Mouse (Mus musculus): ENCODE data around the gene Vmn1r142. TPM values are rescaled to one million over a fixed set of nuclear protein-coding genes. Genes with fewer than 3 reads are reported as not detected.
"Not testable (repeated sequence)": the region's sequence is repeated elsewhere in the genome, so short reads cannot be mapped to it uniquely, and the experiment has no call there.

Vmn1r142 gene
- polyA plus RNA-seq (2014; fragmentation: Nextera tagmentation; extraction: Ambion mirVana), result not detected in 2 replicates

- ATAC-seq (ENCODE audit: low FRiP score); DNase-seq (ENCODE audit: low spot score); H3K4me1 ChIP-seq (replicated peaks; ENCODE audit: control insufficient read depth, insufficient read depth, low read length); H3K27ac ChIP-seq; H3K36me3 ChIP-seq (replicated peaks; ENCODE audit: control insufficient read depth, insufficient read depth); H3K4me3 ChIP-seq (replicated peaks; ENCODE audit: low read length); H3K9ac ChIP-seq; H3K9me3 ChIP-seq (ENCODE audit: control insufficient read depth, low read length); H3K4me2 ChIP-seq (replicated peaks); H3K27me3 ChIP-seq (ENCODE audit: control insufficient read depth, insufficient read depth, low read length): not testable (repeated sequence)
- no CpG with 5 or more reads among the region's 3 CpGs for WGBS
Observed at GRCm38 (mm10) chr7:22163935-22164334, at the start of gene Vmn1r142. Vmn1r142 (minus strand) TSS chr7:22164035.

- not testable (repeated sequence) for ATAC-seq (ENCODE audit: low FRiP score); DNase-seq (ENCODE audit: low spot score); H3K4me3 ChIP-seq (replicated peaks; ENCODE audit: low read length); H3K36me3 ChIP-seq (replicated peaks; ENCODE audit: control insufficient read depth, insufficient read depth); H3K9ac ChIP-seq; H3K4me1 ChIP-seq (replicated peaks; ENCODE audit: control insufficient read depth, insufficient read depth, low read length); H3K27me3 ChIP-seq (ENCODE audit: control insufficient read depth, insufficient read depth, low read length); H3K9me3 ChIP-seq (ENCODE audit: control insufficient read depth, low read length); H3K4me2 ChIP-seq (replicated peaks); H3K27ac ChIP-seq
- no CpG with 5 or more reads among the region's 2 CpGs for WGBS
Observed at GRCm38 (mm10) chr7:22201164-22201563, 37.3 kb upstream of the Vmn1r142 start, which contains the start of gene Gm8653. Gm8653 (minus strand) TSS chr7:22201264.

- DNase-seq (ENCODE audit: low spot score); H3K27ac ChIP-seq; ATAC-seq (ENCODE audit: low FRiP score); H3K9ac ChIP-seq; H3K4me2 ChIP-seq (replicated peaks); H3K36me3 ChIP-seq (replicated peaks; ENCODE audit: control insufficient read depth, insufficient read depth); H3K27me3 ChIP-seq (ENCODE audit: control insufficient read depth, insufficient read depth, low read length); H3K4me3 ChIP-seq (replicated peaks; ENCODE audit: low read length); H3K4me1 ChIP-seq (replicated peaks; ENCODE audit: control insufficient read depth, insufficient read depth, low read length); H3K9me3 ChIP-seq (ENCODE audit: control insufficient read depth, low read length): not testable (repeated sequence)
- no CpG with 5 or more reads among the region's 3 CpGs for WGBS
Observed at GRCm38 (mm10) chr7:22189077-22189476, 25.2 kb upstream of the Vmn1r142 start, which contains the start of gene Vmn1r143. Vmn1r143 (plus strand) TSS chr7:22189377.

GRCm38 (mm10) chr7:22134641-22135040 is 29.2 kb downstream of the Vmn1r142 start, which contains the start of gene Gm10666:
Gm10666 (minus strand) TSS chr7:22134741.
- not testable (repeated sequence) for ATAC-seq (ENCODE audit: low FRiP score); H3K4me2 ChIP-seq (replicated peaks); H3K36me3 ChIP-seq (replicated peaks; ENCODE audit: control insufficient read depth, insufficient read depth); H3K27me3 ChIP-seq (ENCODE audit: control insufficient read depth, insufficient read depth, low read length); H3K4me3 ChIP-seq (replicated peaks; ENCODE audit: low read length); DNase-seq (ENCODE audit: low spot score); H3K9me3 ChIP-seq (ENCODE audit: control insufficient read depth, low read length); H3K9ac ChIP-seq; H3K27ac ChIP-seq; H3K4me1 ChIP-seq (replicated peaks; ENCODE audit: control insufficient read depth, insufficient read depth, low read length)
- WGBS, result no CpG with 5 or more reads among the region's 5 CpGs

- not testable (repeated sequence) for H3K4me3 ChIP-seq (replicated peaks; ENCODE audit: low read length); DNase-seq (ENCODE audit: low spot score); H3K4me1 ChIP-seq (replicated peaks; ENCODE audit: control insufficient read depth, insufficient read depth, low read length); H3K27me3 ChIP-seq (ENCODE audit: control insufficient read depth, insufficient read depth, low read length); H3K4me2 ChIP-seq (replicated peaks); H3K36me3 ChIP-seq (replicated peaks; ENCODE audit: control insufficient read depth, insufficient read depth); H3K9ac ChIP-seq; ATAC-seq (ENCODE audit: low FRiP score); H3K9me3 ChIP-seq (ENCODE audit: control insufficient read depth, low read length); H3K27ac ChIP-seq
- no CpG with 5 or more reads among the region's 2 CpGs for WGBS
Observed at GRCm38 (mm10) chr7:22118145-22118544, 45.7 kb downstream of the Vmn1r142 start, which contains the start of gene Gm16451. Gm16451 (minus strand) TSS chr7:22118245.

Other genes starting within 250 kb of the Vmn1r142 start
- gene Gm5891, start 242.7 kb downstream of the Vmn1r142 start, polyA plus RNA-seq (2014; fragmentation: Nextera tagmentation; extraction: Ambion mirVana), result not detected in 2 replicates
- not detected in 2 replicates for gene Vmn1r137, start 169.4 kb downstream of the Vmn1r142 start, polyA plus RNA-seq (2014; fragmentation: Nextera tagmentation; extraction: Ambion mirVana)
- not detected in 2 replicates for gene Vmn1r138, start 135.1 kb downstream of the Vmn1r142 start, polyA plus RNA-seq (2014; fragmentation: Nextera tagmentation; extraction: Ambion mirVana)
- not detected in 2 replicates for gene Gm6176, start 107.7 kb downstream of the Vmn1r142 start, polyA plus RNA-seq (2014; fragmentation: Nextera tagmentation; extraction: Ambion mirVana)
- not detected in 2 replicates for gene Vmn1r139, start 95.0 kb downstream of the Vmn1r142 start, polyA plus RNA-seq (2014; fragmentation: Nextera tagmentation; extraction: Ambion mirVana)
- gene Gm16451, start 45.8 kb downstream of the Vmn1r142 start, polyA plus RNA-seq (2014; fragmentation: Nextera tagmentation; extraction: Ambion mirVana), result not detected in 2 replicates
- not detected in 2 replicates for gene Gm10666, start 29.3 kb downstream of the Vmn1r142 start, polyA plus RNA-seq (2014; fragmentation: Nextera tagmentation; extraction: Ambion mirVana)
- not detected in 2 replicates for gene Vmn1r143, start 25.3 kb upstream of the Vmn1r142 start, polyA plus RNA-seq (2014; fragmentation: Nextera tagmentation; extraction: Ambion mirVana)
- gene Gm8653, start 37.2 kb upstream of the Vmn1r142 start, polyA plus RNA-seq (2014; fragmentation: Nextera tagmentation; extraction: Ambion mirVana), result not detected in 2 replicates
- not detected in 2 replicates for gene Gm8453, start 65.4 kb upstream of the Vmn1r142 start, polyA plus RNA-seq (2014; fragmentation: Nextera tagmentation; extraction: Ambion mirVana)
- gene Gm4187, start 165.7 kb upstream of the Vmn1r142 start, polyA plus RNA-seq (2014; fragmentation: Nextera tagmentation; extraction: Ambion mirVana), result not detected in 2 replicates
- not detected in 2 replicates for gene Gm8660, start 207.0 kb upstream of the Vmn1r142 start, polyA plus RNA-seq (2014; fragmentation: Nextera tagmentation; extraction: Ambion mirVana)
- not detected in 2 replicates for gene Vmn1r148, start 249.5 kb upstream of the Vmn1r142 start, polyA plus RNA-seq (2014; fragmentation: Nextera tagmentation; extraction: Ambion mirVana)

Measured in hindbrain, embryonic 14.5 days (tissue).